Mouse (Mus musculus) neural tube, embryonic 10.5 days (tissue): ENCODE measurements at regions not wholly inside any gene's neighbourhood (a gene's known extent, or its start where the extent isn't known, plus 50 kb on each side); places are given as distances from the start of the nearest gene placed in this dataset.
"Not testable (repeated sequence)": the region's sequence is repeated elsewhere in the genome, so short reads cannot be mapped to it uniquely, and the experiment has no call there.

Source experiments
- DNase-seq: peaks from one replicate; pipeline ENCODE4 v3.0.0-alpha.2; 2017; ENCODE audit warnings: low spot score; ENCODE audit errors: extremely low spot score

- DNase-seq: not testable (repeated sequence)
These were observed 256.5 kb upstream of the Olfr161 start for GRCm38 (mm10) chr16:3334355-3334754.

- DNase-seq: not testable (repeated sequence)
These were observed 247.5 kb upstream of the Olfr161 start for GRCm38 (mm10) chr16:3343372-3343771.

- not testable (repeated sequence) for DNase-seq
These were observed 246.0 kb upstream of the Olfr161 start for GRCm38 (mm10) chr16:3344725-3345380.

GRCm38 (mm10) chr16:3349382-3349781 is 241.5 kb upstream of the Olfr161 start:
- not testable (repeated sequence) for DNase-seq

- DNase-seq: not testable (repeated sequence)
These were observed 240.8 kb upstream of the Olfr161 start for GRCm38 (mm10) chr16:3349850-3350547.

- DNase-seq: peak; percentile 31
These were observed 240.0 kb upstream of the Olfr161 start for GRCm38 (mm10) chr16:3350668-3351507.

GRCm38 (mm10) chr16:3351508-3352046 is 239.3 kb upstream of the Olfr161 start:
- DNase-seq: not testable (repeated sequence)
